Mouse (Mus musculus) heart, postnatal 0 days (tissue): Measurements from ENCODE around the gene Lipc. TPM values are rescaled to one million over a fixed set of nuclear protein-coding genes. Genes with fewer than 3 reads are reported as not detected.

Experiments
- ATAC-seq: fragments of 200-750 bp; cut with Nextera tagmentation; 2 replicates; pipeline ENCODE4 v1.8.0; 2017; ENCODE audit warnings: low read depth, moderate number of reproducible peaks, moderate library complexity; ENCODE audit not compliant: insufficient read depth
- DNase-seq: peaks from one replicate; pipeline ENCODE4 v3.0.0-alpha.2; 2016; ENCODE audit warnings: low spot score
- H3K27ac ChIP-seq: fragments of 300-500 bp; sonication (generic); 2 replicates; pipeline ENCODE4 v1.5.1; 2014; ENCODE audit warnings: low read depth, mild to moderate bottlenecking
- H3K27me3 ChIP-seq: fragments of 300-500 bp; sonication (generic); 2 replicates; pipeline ENCODE4 v1.6.1; 2014; ENCODE audit warnings: low read length, mixed read lengths; ENCODE audit not compliant: control insufficient read depth, insufficient read depth
- H3K36me3 ChIP-seq: fragments of 300-500 bp; sonication (generic); replicated peaks from 2 replicates; pipeline ENCODE4 v1.6.1; 2014; ENCODE audit warnings: low read length, mixed read lengths; ENCODE audit not compliant: control insufficient read depth, insufficient read depth
- H3K4me1 ChIP-seq: fragments of 300-500 bp; sonication (generic); 2 replicates; pipeline ENCODE4 v1.6.1; 2014; ENCODE audit warnings: antibody characterized with exemption; ENCODE audit not compliant: control insufficient read depth, insufficient read depth
- H3K4me2 ChIP-seq: fragments of 300-500 bp; sonication (generic); 2 replicates; pipeline ENCODE4 v1.6.1; 2014; ENCODE audit warnings: low read depth, mild to moderate bottlenecking, low read length, moderate library complexity
- H3K4me3 ChIP-seq: fragments of 300-500 bp; sonication (generic); 2 replicates; pipeline ENCODE4 v1.5.1; 2014; ENCODE audit warnings: low read depth, low read length
- H3K9ac ChIP-seq: fragments of 300-500 bp; sonication (generic); replicated peaks from 2 replicates; pipeline ENCODE4 v1.6.1; 2014; ENCODE audit warnings: low read depth, low read length, mixed read lengths
- H3K9me3 ChIP-seq: fragments of 300-500 bp; sonication (generic); replicated peaks from 2 replicates; pipeline ENCODE4 v1.6.1; 2016; ENCODE audit warnings: low read length; ENCODE audit not compliant: control insufficient read depth
- CTCF ChIP-seq: IDR thresholded peaks from 2 replicates; pipeline ENCODE4 v1.5.1; 2016; ENCODE audit warnings: antibody characterized with exemption, control low read depth, low read depth
- EP300 ChIP-seq: IDR thresholded peaks from 2 replicates; pipeline ENCODE4 v1.6.1; 2016; ENCODE audit warnings: antibody characterized with exemption, low read depth
- WGBS: fragments of 180-500 bp; shearing (Covaris S2); extraction: QIAGEN DNeasy Blood & Tissue Kit; methylation state at CpG from one replicate; pipeline ENCODE4 v1.1.7; 2014; 5-methylcytosine and 5-hydroxymethylcytosine counted together
- polyA plus RNA-seq: library from polyadenylated mRNA; unstranded; fragments of >200 nt; fragmentation: Nextera tagmentation; extraction: Ambion mirVana; gene quantifications from 2 replicates; pipeline ENCODE4 v1.2.1, GENCODE M21; 2015
- total RNA-seq: library from RNA; depleted of rRNA; stranded (reverse); fragments of >200 nt; gene quantifications from 2 replicates; pipeline ENCODE4 v1.2.3, GENCODE M21; 2014; ENCODE audit warnings: low replicate concordance

Lipc gene
- total and polyA plus RNA-seq, 2 experiments from 2014 or later = 0.12 to 4.6 TPM

- no peak for TF ChIP-seq EP300
- TF ChIP-seq CTCF = no peak
- H3K4me3 ChIP-seq = no peak overlapping the region
- H3K4me1 ChIP-seq = peaks cover 9% of the 10 kb centered on the region; the same call in 1 of the 2 replicates
- no peaks in the 10 kb centered on the region for H3K9me3 ChIP-seq
- 76% methylated on average over 7 of the region's 7 CpGs for WGBS
- H3K4me2 ChIP-seq = no peak overlapping the region
- H3K9ac ChIP-seq = no peak overlapping the region
- no peak for ATAC-seq
- no peaks in the 10 kb centered on the region for H3K27me3 ChIP-seq
- H3K27ac ChIP-seq = no peak overlapping the region
- DNase-seq = no peak
- H3K36me3 ChIP-seq = no peaks in the 10 kb centered on the region
These were observed 122.1 kb downstream of the Lipc start for GRCm38 (mm10) chr9:70829784-70830488.

GRCm38 (mm10) chr9:70827911-70828310, 124.1 kb downstream of the Lipc start:
- ATAC-seq (no peak), DNase-seq (no peak)
- H3K9me3 ChIP-seq = no peaks in the 10 kb centered on the region
- H3K4me3 ChIP-seq = no peak overlapping the region
- no peak overlapping the region for H3K4me2 ChIP-seq
- no peaks in the 10 kb centered on the region for H3K4me1 ChIP-seq
- no peak for TF ChIP-seq CTCF
- no peak for TF ChIP-seq EP300
- H3K27me3 ChIP-seq = no peaks in the 10 kb centered on the region
- no peak overlapping the region for H3K27ac ChIP-seq
- H3K9ac ChIP-seq = no peak overlapping the region
- 93% methylated on average over 6 of the region's 6 CpGs for WGBS
- no peaks in the 10 kb centered on the region for H3K36me3 ChIP-seq

- Histone ChIP-seq H3K9me3 (no peaks in the 10 kb centered on the region), H3K4me3 (no peak overlapping the region), H3K4me2 (no peak overlapping the region), H3K36me3 (no peaks in the 10 kb centered on the region), H3K27me3 (no peaks in the 10 kb centered on the region), H3K9ac (no peak overlapping the region), H3K4me1 (no peaks in the 10 kb centered on the region), H3K27ac (no peak overlapping the region)
- no peak for TF ChIP-seq CTCF
- no peak for TF ChIP-seq EP300
- WGBS = 74% methylated on average over 3 of the region's 3 CpGs
- ATAC-seq = no peak
- DNase-seq = no peak
These were observed 127.9 kb downstream of the Lipc start for GRCm38 (mm10) chr9:70824103-70824502.

- ATAC-seq = no peak
- H3K27ac ChIP-seq = no peak overlapping the region
- TF ChIP-seq EP300 (no peak), CTCF (no peak)
- H3K9me3 ChIP-seq = no peaks in the 10 kb centered on the region
- no peak overlapping the region for H3K9ac ChIP-seq
- no peak overlapping the region for H3K4me3 ChIP-seq
- H3K4me2 ChIP-seq = no peak overlapping the region
- no peaks in the 10 kb centered on the region for H3K4me1 ChIP-seq
- 83% methylated on average over 14 of the region's 14 CpGs for WGBS
- no peak for DNase-seq
- no peaks in the 10 kb centered on the region for H3K27me3 ChIP-seq
- no peaks in the 10 kb centered on the region for H3K36me3 ChIP-seq
These were observed 133.3 kb downstream of the Lipc start for GRCm38 (mm10) chr9:70818739-70819138.

- no peak overlapping the region for H3K4me2 ChIP-seq
- H3K27me3 ChIP-seq = no peaks in the 10 kb centered on the region
- no peak overlapping the region for H3K9ac ChIP-seq
- no peaks in the 10 kb centered on the region for H3K4me1 ChIP-seq
- no peak for DNase-seq
- H3K4me3 ChIP-seq = no peak overlapping the region
- no peaks in the 10 kb centered on the region for H3K9me3 ChIP-seq
- no peak overlapping the region for H3K27ac ChIP-seq
- no peak for ATAC-seq
- H3K36me3 ChIP-seq = no peaks in the 10 kb centered on the region
- no peak for TF ChIP-seq CTCF
- no peak for TF ChIP-seq EP300
- WGBS = 61% methylated on average over 1 of the region's 1 CpGs
These were observed 134.6 kb downstream of the Lipc start for GRCm38 (mm10) chr9:70817396-70817795.
